Mouse (Mus musculus) MEL-GATA-1-ER (cell line): ENCODE results near the gene Cdc42bpb.
A peak's percentile ranks its signal among the peaks of the same experiment; 100 is the strongest.

ENCODE experiments used
- DNase-seq: peaks from one replicate; pipeline ENCODE4 v3.0.0-alpha.2; 2012; ENCODE audit warnings: low read depth; ENCODE audit errors: extremely low read depth

Gene Cdc42bpb

DNA sequence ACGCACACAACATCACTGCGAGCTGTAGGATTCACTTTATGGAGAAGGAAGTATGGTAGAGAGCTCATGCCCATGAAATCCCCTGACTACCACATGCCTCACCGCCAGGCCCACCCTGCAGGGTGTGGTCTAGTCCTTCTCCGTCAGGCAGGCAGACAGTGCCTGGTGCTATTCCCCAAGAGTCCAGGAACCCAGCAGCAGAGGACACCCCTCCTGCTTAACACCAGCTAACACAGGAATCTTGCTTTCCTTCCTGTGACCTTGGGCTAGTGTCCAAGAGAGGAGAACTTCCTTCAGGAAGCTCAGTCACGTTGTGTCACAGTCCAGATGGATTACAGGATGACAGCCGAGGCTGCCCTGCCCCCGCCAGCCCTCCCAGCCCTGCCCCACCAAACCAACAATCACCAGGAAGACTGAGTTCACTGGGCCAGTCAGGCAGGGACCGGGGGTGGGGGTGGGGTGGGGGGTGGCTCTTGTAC is 9.2 kb upstream of the Cdc42bpb start:
- DNase-seq, result no peak

DNA sequence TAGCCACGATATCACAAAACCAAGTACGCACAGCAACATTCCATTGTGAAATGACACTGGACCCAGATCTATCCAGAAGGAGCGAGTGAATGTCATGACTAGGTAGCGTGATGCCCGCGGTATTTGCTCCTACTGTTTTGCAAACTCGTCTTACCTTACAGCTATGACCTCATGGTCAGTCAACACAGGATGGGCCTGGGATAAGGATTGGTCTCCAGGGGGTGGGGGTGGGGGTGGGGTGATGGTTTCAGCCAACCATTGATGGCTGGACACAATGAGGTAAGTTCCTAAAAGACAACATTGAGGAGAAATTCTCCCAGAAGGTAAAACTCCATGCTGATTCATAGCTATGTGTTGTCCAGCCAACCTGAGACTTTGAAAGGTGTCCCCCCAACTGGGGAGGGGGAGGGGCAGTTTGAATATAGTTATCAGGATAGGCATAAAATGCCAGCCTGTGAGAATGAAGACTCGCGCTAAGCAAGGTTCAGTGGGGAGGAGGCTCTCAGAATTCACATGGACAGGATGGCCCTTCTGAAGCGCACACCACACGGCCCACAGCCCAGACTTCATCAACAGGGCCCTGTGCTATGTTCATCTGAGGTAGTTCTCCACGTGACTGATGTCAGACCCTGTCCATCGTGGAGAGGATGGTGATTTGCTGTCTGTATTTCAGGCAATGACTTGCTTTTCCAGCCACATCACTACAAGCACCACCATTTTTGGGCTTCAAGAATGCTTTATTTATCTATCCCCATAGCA is 8.5 kb upstream of the Cdc42bpb start:
- no peak for DNase-seq

DNA sequence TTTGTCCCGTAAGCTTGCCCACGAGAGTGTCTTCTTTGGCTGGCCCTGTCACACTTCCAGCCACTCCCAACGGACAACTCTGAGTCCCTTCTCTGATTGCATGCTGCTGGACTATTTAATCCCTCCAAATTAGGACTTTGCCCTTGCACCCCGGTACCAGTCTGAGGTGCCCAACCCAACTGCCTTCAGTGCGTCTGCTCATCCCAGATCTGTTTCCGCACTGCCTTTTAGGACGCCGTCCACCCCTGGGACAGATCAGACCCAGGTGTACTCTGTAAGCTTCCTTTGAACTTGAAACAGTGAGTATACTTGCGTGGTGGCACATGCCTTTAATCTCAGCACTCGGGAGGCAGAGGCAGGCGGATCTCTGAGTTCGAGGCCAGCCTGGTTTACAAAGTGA is 1.3 kb upstream of the Cdc42bpb start:
- no peak for DNase-seq

DNA sequence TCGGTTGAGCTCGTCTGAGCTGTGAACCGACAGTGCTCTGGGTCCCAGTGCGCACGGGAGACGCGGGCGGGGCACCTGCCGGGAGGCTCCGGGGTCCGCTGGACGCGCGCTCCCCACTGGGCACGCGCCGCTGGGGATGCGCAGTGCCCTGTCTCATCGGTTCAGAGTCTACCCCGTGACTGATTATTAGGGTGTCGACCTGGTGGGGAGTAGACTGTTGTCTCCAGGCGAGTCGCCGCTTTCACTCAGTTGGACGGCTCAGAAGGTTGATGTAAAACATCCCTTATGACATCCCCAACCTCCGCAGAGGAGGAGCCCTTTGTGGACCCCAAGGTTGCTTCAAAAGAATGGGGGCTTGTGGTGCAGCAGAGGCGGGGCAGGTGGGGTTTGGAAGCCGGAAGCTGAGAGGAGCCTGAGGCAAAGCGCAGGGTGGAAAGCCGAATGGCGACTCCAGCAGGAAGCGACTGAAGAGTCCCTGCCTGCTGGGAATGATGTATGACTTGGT is 520 bp upstream of the Cdc42bpb start:
- no peak for DNase-seq

DNA sequence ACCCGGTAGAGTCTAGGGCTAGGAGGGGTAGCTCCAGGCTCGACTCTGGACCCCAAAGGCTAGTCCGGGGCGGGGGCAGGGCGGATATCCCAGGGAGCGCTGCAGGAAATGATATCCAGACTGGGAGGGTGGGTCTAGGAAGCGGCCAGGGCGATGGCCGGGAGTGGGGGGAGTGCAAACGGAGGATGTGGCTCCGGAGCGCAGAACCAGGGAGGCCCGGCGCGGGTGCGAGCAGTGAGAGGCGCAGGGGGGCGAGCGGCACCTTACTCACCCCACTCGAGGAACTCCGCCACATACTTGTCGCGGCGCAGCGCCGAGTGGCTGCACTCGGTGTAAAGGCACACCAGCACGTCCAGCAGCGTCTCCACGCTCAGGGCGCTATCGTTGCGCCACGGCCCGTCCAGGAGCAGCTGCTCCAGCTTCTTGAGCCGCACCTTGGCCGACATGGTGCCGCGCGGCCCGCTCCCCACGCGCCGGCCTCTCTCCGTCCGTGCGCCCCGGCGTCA is 639 bp downstream of the Cdc42bpb start:
- DNase-seq, result no peak

DNA sequence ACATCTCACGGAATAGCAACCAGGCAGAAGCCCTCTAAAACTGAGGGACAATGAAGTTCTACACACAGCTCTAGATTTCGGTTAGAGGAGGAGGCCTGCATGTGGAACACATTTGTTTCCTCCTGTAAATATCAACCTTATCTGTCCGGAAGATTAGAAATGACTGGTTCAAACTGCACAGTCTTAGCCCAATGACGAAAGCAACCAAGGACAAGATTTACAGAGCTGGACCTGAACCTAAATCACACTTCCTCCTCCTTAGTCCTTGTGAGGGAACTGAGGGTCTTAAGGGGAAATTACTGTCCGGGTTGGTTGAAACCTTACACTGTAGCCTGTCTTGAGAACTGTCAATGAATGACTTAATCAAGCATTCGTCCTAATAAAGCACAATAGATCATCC is 1.5 kb downstream of the Cdc42bpb start:
- DNase-seq, result no peak

DNA sequence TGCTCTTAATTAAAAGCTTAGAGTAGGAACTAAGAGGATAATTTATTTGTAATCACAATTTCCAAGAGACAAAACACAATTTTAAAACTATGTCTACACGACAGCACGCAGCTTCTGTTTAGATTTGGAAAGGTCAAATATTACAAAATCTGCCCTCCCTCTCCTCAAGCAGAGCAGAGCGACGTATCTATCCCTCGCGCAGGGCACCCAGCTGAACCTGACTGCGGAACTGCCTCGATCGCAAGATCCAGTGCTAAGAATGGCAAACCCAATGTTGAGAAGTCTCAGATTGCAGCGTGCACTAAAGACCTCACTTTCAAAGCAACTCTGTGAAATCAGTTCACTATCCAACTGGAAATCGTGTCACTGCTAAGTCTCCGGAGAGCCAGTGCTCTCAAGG is 2.0 kb downstream of the Cdc42bpb start:
- DNase-seq, result no peak

DNA sequence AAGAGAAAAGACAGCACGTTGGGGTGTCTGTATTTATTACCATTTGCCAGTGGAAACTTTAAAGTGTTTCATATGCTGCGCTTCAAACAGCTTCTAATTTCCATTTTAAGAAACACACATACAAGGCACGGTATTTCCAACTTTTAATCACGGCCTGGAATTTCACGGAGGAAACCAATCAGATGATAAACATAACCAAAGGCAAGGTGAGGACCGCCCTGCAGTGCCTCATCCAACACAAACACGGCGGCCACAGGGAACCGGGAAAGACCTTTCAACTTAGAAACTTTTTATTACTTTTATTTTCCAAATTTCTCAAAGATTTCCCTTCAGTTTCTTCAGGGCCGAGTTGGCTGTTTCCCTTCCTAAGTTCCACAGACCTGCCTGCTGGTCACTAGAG is 2.8 kb downstream of the Cdc42bpb start:
- no peak for DNase-seq

DNA sequence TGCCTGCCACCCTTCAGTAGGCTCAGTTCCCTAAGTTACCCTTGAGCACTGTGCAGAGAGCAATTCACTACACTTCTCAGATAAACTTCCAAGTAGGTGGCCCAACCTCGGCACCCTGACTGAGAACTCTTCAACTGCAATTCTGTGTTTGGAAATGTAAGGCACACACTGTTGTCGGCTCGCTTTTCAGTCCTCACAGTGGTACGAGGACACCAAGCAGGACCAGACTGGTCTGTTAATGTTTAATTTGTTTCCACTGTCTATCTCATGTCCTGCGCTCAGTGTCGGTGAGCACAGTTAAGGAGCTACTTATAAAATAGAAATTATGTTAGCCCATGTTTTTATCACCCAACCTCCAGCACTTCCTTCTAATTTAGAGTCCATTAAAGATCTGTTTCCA is 4.1 kb downstream of the Cdc42bpb start:
- DNase-seq, result no peak

DNA sequence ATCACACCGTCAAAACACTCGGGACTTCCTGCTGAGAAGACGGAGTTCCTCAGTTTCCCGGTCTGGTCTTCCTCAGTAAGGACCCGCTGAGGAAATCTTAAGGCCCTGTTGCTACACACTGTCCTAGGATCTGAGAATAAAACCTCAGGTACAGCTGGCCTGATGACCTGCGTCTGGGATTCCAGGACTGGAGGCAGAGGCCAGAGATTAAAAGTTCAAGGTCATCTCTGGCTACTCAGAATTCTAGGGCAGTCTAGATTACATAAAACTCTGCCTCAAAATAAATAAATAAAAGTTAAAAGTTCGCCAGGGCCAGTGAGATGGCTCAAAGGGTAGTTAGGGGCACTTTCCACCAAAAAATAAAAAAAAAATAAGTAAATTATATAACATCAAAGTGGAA is 5.6 kb downstream of the Cdc42bpb start:
- DNase-seq, result no peak

DNA sequence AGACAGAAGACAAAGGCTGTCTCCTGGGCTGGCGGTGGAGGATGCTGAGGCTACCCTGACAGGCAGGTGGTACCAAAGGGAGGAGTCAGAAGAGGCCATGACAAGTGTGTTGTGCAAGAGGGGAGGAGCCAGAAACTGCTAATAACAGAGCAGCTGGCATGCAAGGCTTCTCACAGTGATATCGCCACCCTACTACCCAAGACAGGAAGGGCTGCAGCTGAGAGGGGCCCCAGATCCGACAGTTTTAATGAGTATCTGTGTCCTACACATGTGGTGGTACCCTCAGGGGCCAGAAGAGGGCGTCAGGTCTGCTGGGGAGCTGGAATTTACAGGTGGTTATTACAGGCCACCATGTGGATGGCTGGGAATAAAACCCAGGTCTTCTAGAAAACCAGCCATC is 7.3 kb downstream of the Cdc42bpb start:
- no peak for DNase-seq

DNA sequence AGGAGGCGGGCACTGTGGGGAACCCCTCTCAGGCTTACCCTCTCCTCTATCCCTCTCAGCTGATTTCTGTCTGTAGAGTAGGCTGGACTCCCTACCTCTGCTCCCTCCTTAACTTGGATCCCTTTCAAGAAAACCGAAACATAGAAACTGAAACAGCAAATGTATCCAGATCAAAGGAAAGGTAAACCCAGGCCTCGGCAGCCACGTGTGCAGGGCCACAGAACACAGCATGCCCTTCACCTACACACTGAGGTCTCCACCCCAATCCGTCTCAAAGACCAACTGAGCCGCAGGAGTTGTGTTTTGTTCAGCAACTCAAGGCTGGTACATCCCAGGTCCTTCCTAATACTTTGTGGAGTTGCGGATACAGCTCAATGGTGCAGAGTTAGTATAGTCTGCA is 10.5 kb downstream of the Cdc42bpb start:
- no peak for DNase-seq

DNA sequence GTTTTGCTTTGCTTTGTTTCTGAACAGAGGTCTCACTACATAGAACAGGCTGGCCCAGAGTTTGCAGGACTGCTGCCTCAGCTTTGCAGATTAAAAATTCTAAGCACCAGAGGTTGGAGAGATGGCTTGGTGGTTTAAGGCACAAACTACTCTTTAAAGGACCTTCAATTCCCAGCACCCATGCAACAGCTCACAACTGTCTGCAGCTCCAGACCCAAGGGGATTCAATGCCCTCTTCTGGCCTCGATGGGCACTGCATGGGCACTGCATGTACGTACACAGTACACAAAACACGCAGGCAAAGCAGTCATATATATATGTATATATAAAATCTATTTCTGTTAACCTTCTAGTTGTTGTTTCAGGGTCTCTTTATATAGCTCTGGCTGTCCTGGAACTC is 13.3 kb downstream of the Cdc42bpb start:
- peak; percentile 6 for DNase-seq

DNA sequence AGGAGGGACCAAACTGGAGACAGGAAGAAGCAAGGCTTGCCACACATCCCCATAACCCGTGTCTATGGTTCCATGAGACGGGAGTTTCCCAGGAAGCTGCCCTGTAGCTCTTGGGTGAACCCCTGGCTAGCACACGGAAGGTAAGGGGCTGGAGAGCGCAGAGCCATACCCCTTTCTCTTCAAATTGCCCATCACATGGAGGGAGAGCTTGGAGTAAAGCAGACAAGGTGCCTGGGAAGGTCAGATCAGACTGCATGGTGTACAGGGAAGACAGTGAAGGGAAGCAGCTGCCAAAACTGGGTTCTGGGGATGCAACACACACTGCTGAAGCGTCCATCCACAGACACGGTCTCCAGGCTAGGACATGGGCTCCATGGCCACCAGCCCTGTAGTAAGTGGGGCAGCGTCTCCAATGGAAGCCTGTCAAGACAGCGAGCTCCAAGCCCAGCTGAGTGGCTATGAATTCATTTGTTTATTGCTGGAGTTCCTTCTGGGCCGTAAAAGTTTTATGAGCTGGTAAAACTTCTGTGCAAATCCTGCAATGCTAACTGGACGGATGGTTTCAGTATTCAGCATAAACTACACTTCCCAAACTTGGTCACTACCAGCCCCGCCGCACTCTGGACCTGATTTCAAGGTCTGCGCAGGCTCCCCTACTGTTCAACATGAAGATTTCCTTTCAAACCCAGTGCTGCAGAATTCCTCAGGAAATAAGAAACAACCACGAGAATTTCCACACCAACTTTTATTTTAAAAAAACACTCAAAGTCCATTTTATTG is 16.0 kb downstream of the Cdc42bpb start:
- no peak for DNase-seq

DNA sequence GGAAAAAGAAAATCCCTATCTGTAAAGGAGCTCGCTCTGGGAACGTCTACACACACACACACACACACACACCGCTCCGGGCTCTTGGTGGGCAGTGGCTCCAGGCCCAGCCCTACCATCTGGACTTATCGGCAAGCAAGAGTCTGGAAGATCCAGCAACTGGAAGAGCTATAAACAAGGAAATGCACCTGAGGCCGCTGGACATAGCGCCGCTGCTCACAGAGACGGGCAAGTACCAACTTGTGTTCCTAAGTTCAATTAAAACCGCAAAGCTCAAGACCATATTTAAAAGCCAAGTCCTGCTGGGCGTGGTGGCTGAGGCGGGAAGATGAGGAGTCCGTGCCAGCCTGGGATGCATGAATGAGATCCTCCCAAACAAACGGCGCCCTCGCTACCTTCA is 16.8 kb downstream of the Cdc42bpb start:
- no peak for DNase-seq

DNA sequence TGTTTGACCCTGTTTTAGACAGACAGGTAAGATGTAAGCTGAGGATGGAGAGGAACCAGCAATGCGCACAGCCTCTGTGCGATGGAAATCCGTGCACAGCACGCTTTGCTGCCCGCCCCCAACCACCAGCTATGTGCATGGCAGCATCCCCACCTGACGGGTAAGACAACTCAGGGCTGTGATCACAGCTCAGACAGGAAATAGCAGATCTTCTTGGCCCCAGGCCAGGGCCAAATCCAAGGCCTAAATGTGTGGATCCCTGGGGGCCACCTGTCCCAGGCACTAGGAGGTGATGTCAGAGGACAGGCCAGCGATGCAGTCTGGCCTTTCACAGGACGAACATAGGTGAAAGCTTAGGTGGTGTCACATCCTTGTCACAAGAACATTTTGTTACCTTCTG is 21.3 kb downstream of the Cdc42bpb start:
- DNase-seq, result no peak

DNA sequence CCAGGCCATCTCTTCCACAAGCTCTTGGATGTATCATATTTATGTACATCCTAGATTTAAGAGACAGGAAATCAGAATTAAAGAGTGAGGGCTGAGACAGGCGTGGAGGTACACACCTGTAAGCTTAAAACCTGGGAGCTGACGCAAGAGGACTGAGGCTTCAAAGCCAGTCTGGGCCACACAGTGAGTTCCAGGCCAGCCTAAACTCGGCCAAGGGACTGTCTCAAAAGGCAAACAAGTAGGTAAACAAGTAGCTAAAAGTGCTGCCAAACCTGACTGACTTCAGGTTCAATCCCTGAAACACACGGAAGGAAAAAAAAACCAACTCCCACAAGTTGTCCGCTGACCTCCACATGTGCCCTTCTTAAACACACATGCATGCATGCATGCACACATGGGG is 23.4 kb downstream of the Cdc42bpb start:
- DNase-seq, result no peak

DNA sequence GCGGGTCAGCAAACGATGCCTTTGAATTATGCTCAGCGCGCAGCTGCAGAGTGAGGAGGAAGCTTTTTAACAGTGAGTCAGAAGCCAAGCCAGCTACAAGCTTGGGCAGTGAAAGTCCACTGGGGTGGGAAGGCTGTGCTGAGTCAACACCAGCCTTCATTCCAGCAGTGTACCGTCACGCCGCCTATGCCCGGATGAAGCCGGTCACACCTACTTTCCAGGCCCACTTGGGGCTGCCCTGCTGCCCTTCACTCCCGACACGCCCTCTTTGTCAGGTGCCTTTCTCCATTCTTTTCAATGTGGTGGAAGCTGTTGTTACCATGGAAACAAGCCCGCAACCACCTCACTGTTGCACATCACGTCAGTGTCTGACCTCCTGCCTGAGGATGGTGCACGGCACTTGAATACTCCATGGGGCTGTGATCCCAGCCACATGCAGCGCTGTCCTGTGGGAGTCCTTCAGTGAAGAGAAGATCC is 24.0 kb downstream of the Cdc42bpb start:
- DNase-seq, result no peak

DNA sequence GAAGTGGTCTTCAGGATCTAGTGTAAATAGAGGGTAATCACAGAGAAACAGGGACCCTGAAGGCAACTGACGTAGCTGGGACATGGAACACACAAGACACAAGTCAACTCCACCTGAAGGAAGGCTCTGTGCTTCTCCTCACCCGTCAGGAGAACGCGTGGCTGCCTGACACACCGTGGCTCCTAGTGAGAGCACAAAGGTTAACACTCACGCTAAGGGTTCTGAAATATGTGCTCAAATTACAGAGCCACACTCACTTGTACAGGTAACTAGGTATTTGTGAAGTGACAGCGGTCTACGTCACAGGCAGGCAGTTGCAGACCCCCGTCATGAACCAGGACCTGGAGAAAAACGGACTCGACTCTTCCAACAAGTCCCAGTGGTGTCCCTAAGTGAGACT is 24.5 kb downstream of the Cdc42bpb start:
- no peak for DNase-seq

DNA sequence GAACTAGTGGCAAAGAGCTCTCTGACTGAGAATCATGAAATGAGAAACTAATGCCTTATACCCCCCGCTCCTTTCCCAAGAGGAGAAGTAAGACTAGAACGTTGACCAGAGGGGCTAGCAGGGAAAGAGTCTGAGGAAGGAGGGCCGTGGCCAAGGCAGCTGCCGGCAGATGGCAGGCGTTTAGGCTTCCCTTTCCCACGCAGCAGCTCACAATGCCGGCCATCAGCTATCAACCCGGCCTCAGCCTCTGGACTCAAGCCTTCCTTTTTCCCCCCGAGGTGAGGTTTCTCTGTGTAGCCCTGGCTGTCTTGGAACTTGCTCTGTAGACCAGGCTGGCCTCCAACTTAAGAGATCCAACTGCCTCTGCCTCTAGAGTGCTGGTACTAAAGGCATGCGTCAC is 25.0 kb downstream of the Cdc42bpb start:
- no peak for DNase-seq

DNA sequence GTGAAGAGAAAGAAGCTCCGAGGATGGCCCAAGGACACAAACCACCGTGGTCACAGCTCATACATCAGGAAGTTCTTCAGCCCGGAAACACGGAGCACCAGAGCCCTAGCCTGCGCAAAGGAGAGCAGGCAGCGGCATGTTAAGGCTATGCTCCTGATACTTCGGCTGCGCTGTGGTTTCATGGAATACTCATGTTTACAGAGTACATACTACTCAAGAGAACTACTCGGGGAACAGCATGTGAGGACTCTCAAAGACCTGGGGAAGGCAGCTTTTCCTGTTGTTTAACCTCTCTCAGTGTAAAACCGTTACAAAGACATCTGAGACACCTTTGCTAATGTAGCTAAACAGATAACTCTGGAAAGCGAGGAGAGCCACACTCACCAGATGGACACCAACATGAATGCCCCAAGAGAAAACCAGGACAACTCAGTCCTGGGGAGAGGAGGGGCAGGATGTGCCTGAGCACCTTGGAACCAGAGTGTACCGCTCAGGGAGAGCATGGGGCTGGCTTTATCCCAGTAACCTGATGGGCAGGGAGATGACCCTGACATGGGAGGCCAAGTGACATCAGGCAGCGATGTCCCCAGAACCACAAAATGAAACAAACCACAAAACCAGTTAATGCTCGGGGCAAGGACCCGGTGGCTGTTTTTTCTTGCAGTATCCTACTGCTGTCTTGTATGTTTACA is 27.8 kb downstream of the Cdc42bpb start:
- no peak for DNase-seq

DNA sequence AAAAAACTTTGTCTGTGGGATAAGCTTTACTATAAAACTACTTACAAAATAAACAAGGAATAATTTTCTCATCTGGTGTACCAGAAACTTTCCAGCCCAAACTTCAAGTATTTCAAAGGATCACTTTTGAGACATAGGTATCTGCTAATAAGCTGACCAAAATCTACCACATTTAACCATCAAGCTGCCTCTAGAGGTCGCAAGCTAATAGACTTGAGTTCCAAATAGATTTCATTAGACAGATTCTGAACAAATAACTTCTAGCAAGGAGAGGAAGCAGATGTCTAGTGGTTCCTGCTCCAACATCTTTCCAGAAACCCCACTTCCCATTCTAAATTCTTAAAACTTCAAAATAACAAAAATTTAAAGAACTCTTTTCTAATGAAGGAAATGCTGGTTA is 33.6 kb downstream of the Cdc42bpb start:
- no peak for DNase-seq
